Mouse (Mus musculus) midbrain, embryonic 10.5 days (tissue): ENCODE results near the gene Serpinb2. TPM values are rescaled to one million over a fixed set of nuclear protein-coding genes. Genes with fewer than 3 reads are reported as not detected.

Experiments
- DNase-seq: peaks from one replicate; pipeline ENCODE4 v3.0.0-alpha.2; 2017; ENCODE audit warnings: low spot score
- H3K27ac ChIP-seq: fragments of 300-500 bp; sonication (generic); replicated peaks from 2 replicates; pipeline ENCODE4 v1.5.1; 2016; ENCODE audit warnings: mild to moderate bottlenecking
- H3K27me3 ChIP-seq: fragments of 300-500 bp; sonication (generic); 2 replicates; pipeline ENCODE4 v1.6.1; 2016; ENCODE audit warnings: low read depth, mild to moderate bottlenecking; ENCODE audit not compliant: poor library complexity, severe bottlenecking
- H3K36me3 ChIP-seq: fragments of 300-500 bp; sonication (generic); 2 replicates; pipeline ENCODE4 v1.6.1; 2016; ENCODE audit warnings: mild to moderate bottlenecking, moderate library complexity
- H3K4me1 ChIP-seq: fragments of 300-500 bp; sonication (generic); 2 replicates; pipeline ENCODE4 v1.6.1; 2016
- H3K4me3 ChIP-seq: fragments of 300-500 bp; sonication (generic); 2 replicates; pipeline ENCODE4 v1.5.1; 2016; ENCODE audit warnings: mild to moderate bottlenecking, moderate library complexity
- H3K9me3 ChIP-seq: fragments of 300-500 bp; sonication (generic); replicated peaks from 2 replicates; pipeline ENCODE4 v1.6.1; 2016; ENCODE audit warnings: mild to moderate bottlenecking
- WGBS: fragments of 180-500 bp; shearing (Covaris S2); methylation state at CpG from one replicate; pipeline ENCODE4 v1.1.7; 2016; 5-methylcytosine and 5-hydroxymethylcytosine counted together
- polyA plus RNA-seq: library from polyadenylated mRNA; unstranded; fragments of >200 nt; fragmentation: Nextera tagmentation; extraction: Ambion mirVana; gene quantifications from 2 replicates; pipeline ENCODE4 v1.2.1, GENCODE M21; 2016

The Serpinb2 gene
- polyA plus RNA-seq, 1 experiment from 2014 or later = not detected

GRCm38 (mm10) chr1:107528325-107529078 is 17.3 kb downstream of the Serpinb2 start:
- H3K27ac ChIP-seq = no peak overlapping the region
- no peaks in the 10 kb centered on the region for H3K27me3 ChIP-seq
- no peaks in the 10 kb centered on the region for H3K9me3 ChIP-seq
- no peaks in the 10 kb centered on the region for H3K36me3 ChIP-seq
- DNase-seq = no peak
- no peak overlapping the region for H3K4me3 ChIP-seq
- 83% methylated on average over 3 of the region's 3 CpGs for WGBS
- H3K4me1 ChIP-seq = no peaks in the 10 kb centered on the region

GRCm38 (mm10) chr1:107529365-107530052 is 18.3 kb downstream of the Serpinb2 start:
- no peaks in the 10 kb centered on the region for H3K27me3 ChIP-seq
- no peaks in the 10 kb centered on the region for H3K36me3 ChIP-seq
- no peaks in the 10 kb centered on the region for H3K4me1 ChIP-seq
- no peak for DNase-seq
- no peak overlapping the region for H3K4me3 ChIP-seq
- WGBS = 73% methylated on average over 5 of the region's 5 CpGs
- no peak overlapping the region for H3K27ac ChIP-seq
- no peaks in the 10 kb centered on the region for H3K9me3 ChIP-seq

DNA sequence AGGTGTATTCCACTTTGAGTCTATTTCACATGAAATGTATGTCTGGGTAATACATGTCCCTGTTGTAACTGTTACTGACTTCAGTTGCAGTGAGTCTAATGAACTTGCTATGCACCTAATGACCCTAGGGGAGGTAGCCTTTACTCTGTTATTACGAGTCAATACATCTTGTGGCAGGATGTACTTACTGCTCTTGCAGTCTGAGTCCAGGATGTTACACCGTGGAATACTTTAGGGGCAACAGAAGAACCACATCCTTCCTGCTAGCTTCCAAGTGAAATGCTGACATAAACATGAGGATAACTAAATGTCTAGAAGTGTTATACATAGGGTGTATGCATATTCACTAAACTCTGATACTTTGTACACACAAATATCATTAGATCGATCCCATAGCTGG is 22.5 kb downstream of the Serpinb2 start:
- no peaks in the 10 kb centered on the region for H3K27me3 ChIP-seq
- no peak for DNase-seq
- H3K9me3 ChIP-seq = no peaks in the 10 kb centered on the region
- H3K4me1 ChIP-seq = no peaks in the 10 kb centered on the region
- no peak overlapping the region for H3K27ac ChIP-seq
- 87% methylated on average over 3 of the region's 3 CpGs for WGBS
- no peak overlapping the region for H3K4me3 ChIP-seq
- no peaks in the 10 kb centered on the region for H3K36me3 ChIP-seq

DNA sequence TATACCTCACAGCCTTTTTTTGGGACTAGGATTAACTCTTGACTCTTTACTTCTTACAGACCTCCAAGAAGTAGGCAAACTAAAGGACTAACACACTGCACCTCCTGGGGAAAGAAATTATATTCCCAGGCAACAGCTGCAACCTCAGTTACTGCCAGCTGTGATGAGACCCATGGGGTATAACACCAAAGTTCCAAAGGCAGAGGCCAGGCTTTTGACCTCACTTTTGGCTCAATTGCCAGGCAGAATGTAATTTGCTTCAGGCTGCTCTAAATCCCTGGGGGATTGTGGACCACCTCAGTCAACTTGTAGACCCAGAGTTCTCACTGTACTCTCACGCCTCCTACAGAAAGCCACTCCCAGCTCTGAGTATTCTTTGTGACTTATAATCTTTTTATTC is 26.2 kb downstream of the Serpinb2 start:
- no peaks in the 10 kb centered on the region for H3K9me3 ChIP-seq
- no peak overlapping the region for H3K27ac ChIP-seq
- H3K4me1 ChIP-seq = no peaks in the 10 kb centered on the region
- WGBS = 79% methylated on average over 1 of the region's 1 CpGs
- DNase-seq = no peak
- no peaks in the 10 kb centered on the region for H3K27me3 ChIP-seq
- H3K36me3 ChIP-seq = no peaks in the 10 kb centered on the region
- H3K4me3 ChIP-seq = no peak overlapping the region

DNA sequence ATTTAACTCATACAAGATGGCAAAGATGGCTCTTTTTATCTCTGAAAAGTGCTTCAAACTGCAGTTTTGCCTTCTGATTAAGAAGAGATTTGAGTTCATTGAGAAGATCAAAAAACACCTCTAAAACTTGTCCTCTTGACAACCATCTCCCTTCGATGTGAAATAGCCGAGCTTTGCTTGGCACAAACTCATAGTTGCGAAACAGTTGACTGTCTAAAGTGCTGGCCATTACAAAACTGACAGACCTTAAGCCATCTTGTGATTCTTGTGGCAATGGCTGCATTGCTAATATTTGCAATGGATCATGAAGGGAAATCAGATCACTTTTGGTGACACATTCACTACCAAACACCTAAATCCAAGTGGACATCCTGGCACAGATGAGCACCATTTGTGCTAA is 48.3 kb downstream of the Serpinb2 start:
- H3K27ac ChIP-seq = no peak overlapping the region
- no peaks in the 10 kb centered on the region for H3K9me3 ChIP-seq
- no peak for DNase-seq
- H3K27me3 ChIP-seq = no peaks in the 10 kb centered on the region
- 91% methylated on average over 3 of the region's 3 CpGs for WGBS
- no peaks in the 10 kb centered on the region for H3K36me3 ChIP-seq
- H3K4me1 ChIP-seq = no peaks in the 10 kb centered on the region
- H3K4me3 ChIP-seq = no peak overlapping the region

- 74% methylated on average over 1 of the region's 1 CpGs for WGBS
- no peaks in the 10 kb centered on the region for H3K36me3 ChIP-seq
- no peaks in the 10 kb centered on the region for H3K9me3 ChIP-seq
- no peak overlapping the region for H3K4me3 ChIP-seq
- H3K4me1 ChIP-seq = no peaks in the 10 kb centered on the region
- no peaks in the 10 kb centered on the region for H3K27me3 ChIP-seq
- DNase-seq = no peak
- no peak overlapping the region for H3K27ac ChIP-seq
Measured at GRCm38 (mm10) chr1:107562110-107562509, 50.9 kb downstream of the Serpinb2 start.

- no peak for DNase-seq
- Histone ChIP-seq H3K36me3 (no peaks in the 10 kb centered on the region), H3K27ac (no peak overlapping the region), H3K4me1 (no peaks in the 10 kb centered on the region), H3K27me3 (no peaks in the 10 kb centered on the region), H3K9me3 (no peaks in the 10 kb centered on the region), H3K4me3 (no peak overlapping the region)
Measured at GRCm38 (mm10) chr1:107565644-107566043, 54.4 kb downstream of the Serpinb2 start.

- no peak for DNase-seq
- Histone ChIP-seq H3K4me1 (no peaks in the 10 kb centered on the region), H3K27me3 (no peaks in the 10 kb centered on the region), H3K27ac (no peak overlapping the region), H3K4me3 (no peak overlapping the region), H3K9me3 (no peaks in the 10 kb centered on the region), H3K36me3 (no peaks in the 10 kb centered on the region)
- 90% methylated on average over 2 of the region's 2 CpGs for WGBS
Measured at GRCm38 (mm10) chr1:107576094-107576493, 64.9 kb downstream of the Serpinb2 start.

- H3K4me1 ChIP-seq = no peaks in the 10 kb centered on the region
- H3K27me3 ChIP-seq = no peaks in the 10 kb centered on the region
- DNase-seq = no peak
- no peaks in the 10 kb centered on the region for H3K9me3 ChIP-seq
- no peak overlapping the region for H3K27ac ChIP-seq
- H3K36me3 ChIP-seq = no peaks in the 10 kb centered on the region
- 96% methylated on average over 1 of the region's 1 CpGs for WGBS
- H3K4me3 ChIP-seq = no peak overlapping the region
Measured at GRCm38 (mm10) chr1:107577514-107577913, 66.3 kb downstream of the Serpinb2 start.

- Histone ChIP-seq H3K4me1 (no peaks in the 10 kb centered on the region), H3K36me3 (no peaks in the 10 kb centered on the region), H3K4me3 (no peak overlapping the region), H3K27ac (no peak overlapping the region), H3K9me3 (no peaks in the 10 kb centered on the region), H3K27me3 (no peaks in the 10 kb centered on the region)
- no peak for DNase-seq
- 91% methylated on average over 1 of the region's 1 CpGs for WGBS
Measured at GRCm38 (mm10) chr1:107581220-107581619, 70.0 kb downstream of the Serpinb2 start.

- H3K36me3 ChIP-seq = no peaks in the 10 kb centered on the region
- no peak overlapping the region for H3K4me3 ChIP-seq
- no peaks in the 10 kb centered on the region for H3K27me3 ChIP-seq
- H3K27ac ChIP-seq = no peak overlapping the region
- no peaks in the 10 kb centered on the region for H3K9me3 ChIP-seq
- no peaks in the 10 kb centered on the region for H3K4me1 ChIP-seq
- DNase-seq = no peak
Measured at GRCm38 (mm10) chr1:107582900-107583299, 71.7 kb downstream of the Serpinb2 start.

GRCm38 (mm10) chr1:107583958-107584376 is 72.7 kb downstream of the Serpinb2 start:
- H3K4me1 ChIP-seq = no peaks in the 10 kb centered on the region
- H3K9me3 ChIP-seq = no peaks in the 10 kb centered on the region
- 38% methylated on average over 1 of the region's 1 CpGs for WGBS
- no peak overlapping the region for H3K4me3 ChIP-seq
- H3K36me3 ChIP-seq = no peaks in the 10 kb centered on the region
- DNase-seq = no peak
- no peaks in the 10 kb centered on the region for H3K27me3 ChIP-seq
- H3K27ac ChIP-seq = no peak overlapping the region

- no peak for DNase-seq
- no peaks in the 10 kb centered on the region for H3K9me3 ChIP-seq
- no peaks in the 10 kb centered on the region for H3K27me3 ChIP-seq
- H3K36me3 ChIP-seq = no peaks in the 10 kb centered on the region
- no peak overlapping the region for H3K27ac ChIP-seq
- H3K4me3 ChIP-seq = no peak overlapping the region
- WGBS = 92% methylated on average over 3 of the region's 3 CpGs
- H3K4me1 ChIP-seq = no peaks in the 10 kb centered on the region
Measured at GRCm38 (mm10) chr1:107584932-107585331, 73.7 kb downstream of the Serpinb2 start.
